Mouse (Mus musculus): ENCODE measurements around the gene Wfdc21. TPM values are rescaled to one million over a fixed set of nuclear protein-coding genes. Genes with fewer than 3 reads are reported as not detected.

Wfdc21 gene
- polyA plus RNA-seq, 1 experiment from 2014 or later = not detected

GRCm38 (mm10) chr11:83792316-83792914, 45.7 kb downstream of the Wfdc21 start:
- no peaks in the 10 kb centered on the region for H3K36me3 ChIP-seq (replicated peaks)
- no peak overlapping the region for H3K27ac ChIP-seq (replicated peaks)
- H3K4me1 ChIP-seq = no peaks in the 10 kb centered on the region
- H3K27me3 ChIP-seq (replicated peaks; ENCODE audit: low read depth, poor library complexity, severe bottlenecking) = 0 out of 2 replicates have a peak, but pooled peaks cover 4% of the 10 kb centered on the region
- no peaks in the 10 kb centered on the region for H3K9me3 ChIP-seq
- no peak for DNase-seq (ENCODE audit: low spot score)
- WGBS = 89% methylated on average over 12 of the region's 12 CpGs
- no peak overlapping the region for H3K4me3 ChIP-seq

- Histone ChIP-seq H3K9me3 (no peaks in the 10 kb centered on the region), H3K27me3 (replicated peaks; ENCODE audit: low read depth, poor library complexity, severe bottlenecking) (0 out of 2 replicates have a peak, but pooled peaks cover 4% of the 10 kb centered on the region), H3K36me3 (replicated peaks) (no peaks in the 10 kb centered on the region), H3K4me1 (no peaks in the 10 kb centered on the region), H3K27ac (replicated peaks) (no peak overlapping the region), H3K4me3 (no peak overlapping the region)
- DNase-seq (ENCODE audit: low spot score) = no peak
- WGBS = 89% methylated on average over 14 of the region's 14 CpGs
Measured at GRCm38 (mm10) chr11:83793264-83793663, 46.5 kb downstream of the Wfdc21 start.

GRCm38 (mm10) chr11:83796112-83796511, 49.4 kb downstream of the Wfdc21 start:
- Histone ChIP-seq H3K4me3 (no peak overlapping the region), H3K9me3 (no peaks in the 10 kb centered on the region), H3K4me1 (0 out of 2 replicates have a peak, but pooled peaks cover 2% of the 10 kb centered on the region), H3K36me3 (replicated peaks) (no peaks in the 10 kb centered on the region), H3K27me3 (replicated peaks; ENCODE audit: low read depth, poor library complexity, severe bottlenecking) (no peaks in the 10 kb centered on the region), H3K27ac (replicated peaks) (no peak overlapping the region)
- 88% methylated on average over 6 of the region's 6 CpGs for WGBS
- DNase-seq (ENCODE audit: low spot score) = no peak

GRCm38 (mm10) chr11:83796980-83797608, 50.4 kb downstream of the Wfdc21 start:
- Histone ChIP-seq H3K4me3 (no peak overlapping the region), H3K27me3 (replicated peaks; ENCODE audit: low read depth, poor library complexity, severe bottlenecking) (no peaks in the 10 kb centered on the region), H3K36me3 (replicated peaks) (no peaks in the 10 kb centered on the region), H3K9me3 (no peaks in the 10 kb centered on the region), H3K27ac (replicated peaks) (no peak overlapping the region), H3K4me1 (0 out of 2 replicates have a peak, but pooled peaks cover 2% of the 10 kb centered on the region)
- WGBS = 81% methylated on average over 10 of the region's 10 CpGs
- DNase-seq (ENCODE audit: low spot score) = no peak

- WGBS = 76% methylated on average over 12 of the region's 12 CpGs
- Histone ChIP-seq H3K36me3 (replicated peaks) (no peaks in the 10 kb centered on the region), H3K4me3 (no peak overlapping the region), H3K4me1 (0 out of 2 replicates have a peak, but pooled peaks cover 2% of the 10 kb centered on the region), H3K27ac (replicated peaks) (no peak overlapping the region), H3K9me3 (no peaks in the 10 kb centered on the region), H3K27me3 (replicated peaks; ENCODE audit: low read depth, poor library complexity, severe bottlenecking) (no peaks in the 10 kb centered on the region)
- no peak for DNase-seq (ENCODE audit: low spot score)
Measured at GRCm38 (mm10) chr11:83799871-83800430, 53.2 kb downstream of the Wfdc21 start.

GRCm38 (mm10) chr11:83802166-83802565, 55.4 kb downstream of the Wfdc21 start:
- Histone ChIP-seq H3K36me3 (replicated peaks) (no peaks in the 10 kb centered on the region), H3K4me1 (0 out of 2 replicates have a peak, but pooled peaks cover 2% of the 10 kb centered on the region), H3K9me3 (no peaks in the 10 kb centered on the region), H3K27me3 (replicated peaks; ENCODE audit: low read depth, poor library complexity, severe bottlenecking) (no peaks in the 10 kb centered on the region), H3K4me3 (no peak overlapping the region), H3K27ac (replicated peaks) (no peak overlapping the region)
- DNase-seq (ENCODE audit: low spot score) = peak; percentile 26
- 70% methylated on average over 8 of the region's 8 CpGs for WGBS

Other genes with a start within 250 kb of the Wfdc21 start
- gene Heatr9, start 224.8 kb upstream of the Wfdc21 start, polyA plus RNA-seq (2016; fragmentation: Nextera tagmentation; extraction: Ambion mirVana) = not detected in 2 replicates
- not detected in 2 replicates for gene Ccl5, start 216.4 kb upstream of the Wfdc21 start, polyA plus RNA-seq (2016; fragmentation: Nextera tagmentation; extraction: Ambion mirVana)
- gene Ccl9, start 168.3 kb upstream of the Wfdc21 start, polyA plus RNA-seq (2016; fragmentation: Nextera tagmentation; extraction: Ambion mirVana) = 1.2 and 1.7 TPM in 2 replicates
- 1.2 and 2.7 TPM in 2 replicates for gene Ccl6, start 153.9 kb upstream of the Wfdc21 start, polyA plus RNA-seq (2016; fragmentation: Nextera tagmentation; extraction: Ambion mirVana)
- gene Rpl9-ps1, start 101.3 kb upstream of the Wfdc21 start, polyA plus RNA-seq (2016; fragmentation: Nextera tagmentation; extraction: Ambion mirVana) = not detected in 2 replicates
- gene Ccl3, start 97.6 kb upstream of the Wfdc21 start, polyA plus RNA-seq (2016; fragmentation: Nextera tagmentation; extraction: Ambion mirVana) = 0.54 and 1.0 TPM in 2 replicates
- gene Ccl4, start 84.4 kb upstream of the Wfdc21 start, polyA plus RNA-seq (2016; fragmentation: Nextera tagmentation; extraction: Ambion mirVana) = 0.40 TPM in 1 of 2 replicates, not detected in the other
- 0.41 and 0.51 TPM in 2 replicates for gene Wfdc17, start 42.9 kb upstream of the Wfdc21 start, polyA plus RNA-seq (2016; fragmentation: Nextera tagmentation; extraction: Ambion mirVana)
- gene Wfdc18, start 37.9 kb upstream of the Wfdc21 start, polyA plus RNA-seq (2016; fragmentation: Nextera tagmentation; extraction: Ambion mirVana) = not detected in 2 replicates
- gene Heatr6, start 6.8 kb downstream of the Wfdc21 start, polyA plus RNA-seq (2016; fragmentation: Nextera tagmentation; extraction: Ambion mirVana) = 26.2 and 27.0 TPM in 2 replicates
- gene Hnf1b, start 103.1 kb downstream of the Wfdc21 start, polyA plus RNA-seq (2016; fragmentation: Nextera tagmentation; extraction: Ambion mirVana) = 0.07 and 0.18 TPM in 2 replicates
- gene Ddx52, start 195.1 kb downstream of the Wfdc21 start, polyA plus RNA-seq (2016; fragmentation: Nextera tagmentation; extraction: Ambion mirVana) = 45.0 and 46.2 TPM in 2 replicates
- 7.5 and 7.8 TPM in 2 replicates for gene Synrg, start 217.5 kb downstream of the Wfdc21 start, polyA plus RNA-seq (2016; fragmentation: Nextera tagmentation; extraction: Ambion mirVana)